Mouse (Mus musculus) myocyte (in vitro differentiated cells): ENCODE measurements at regions not wholly inside any gene's neighbourhood (a gene's known extent, or its start where the extent isn't known, plus 50 kb on each side); places are given as distances from the start of the nearest gene placed in this dataset.

Experiments
- H3K27me3 ChIP-seq: one replicate; pipeline ENCODE4 v1.6.1; 2011; ENCODE audit not compliant: control insufficient read depth, insufficient read depth, insufficient read length
- H3K36me3 ChIP-seq: one replicate; pipeline ENCODE4 v1.6.1; 2011; ENCODE audit not compliant: control insufficient read depth, insufficient read depth
- H3K4me2 ChIP-seq: one replicate; pipeline ENCODE4 v1.6.1; 2011; ENCODE audit warnings: low read depth, control low read depth
- H3K4me3 ChIP-seq: one replicate; pipeline ENCODE4 v1.5.1; 2011; ENCODE audit warnings: mild to moderate bottlenecking, control low read depth, moderate library complexity
- H3K79me2 ChIP-seq: one replicate; pipeline ENCODE4 v1.6.1; 2011; ENCODE audit not compliant: control insufficient read depth, insufficient read depth
- H3ac ChIP-seq: one replicate; pipeline ENCODE4 v1.6.1; 2011; ENCODE audit not compliant: control insufficient read depth, insufficient read length
- CEBPB ChIP-seq: IDR thresholded peaks from 2 replicates; pipeline ENCODE4 v1.6.1; 2011; ENCODE audit warnings: mild to moderate bottlenecking, moderate library complexity; ENCODE audit not compliant: poor library complexity, insufficient read depth, severe bottlenecking
- E2F4 ChIP-seq: IDR thresholded peaks from one replicate; pipeline ENCODE4 v1.6.1; 2011; ENCODE audit warnings: mild to moderate bottlenecking, control low read depth, moderate library complexity; ENCODE audit not compliant: insufficient read depth
- MAX ChIP-seq: IDR thresholded peaks from one replicate; pipeline ENCODE4 v1.6.1; 2011; ENCODE audit warnings: low read depth, mild to moderate bottlenecking, control low read depth
- MYOD1 ChIP-seq, 3 experiments: IDR thresholded peaks; one replicate each; pipeline ENCODE4 v1.6.1; 2011; ENCODE audit warnings: control low read depth in 2 of 3, low read depth in 2 of 3, mild to moderate bottlenecking in 2 of 3, moderate library complexity in 1 of 3; ENCODE audit not compliant: insufficient read length in 2 of 3, control insufficient read depth in 1 of 3
- MYOG ChIP-seq, 3 experiments: IDR thresholded peaks; one replicate each; pipeline ENCODE4 v1.6.1; 2011; ENCODE audit warnings: control low read depth in 2 of 3, low read depth in 2 of 3, mild to moderate bottlenecking in 2 of 3; ENCODE audit not compliant: insufficient read length in 2 of 3, control insufficient read depth in 1 of 3, insufficient read depth in 1 of 3
- POLR2A ChIP-seq: IDR thresholded peaks from one replicate; pipeline ENCODE4 v1.6.1; 2011; ENCODE audit warnings: low read depth, mild to moderate bottlenecking, control low read depth, moderate library complexity; ENCODE audit not compliant: insufficient read length
- POLR2AphosphoS2 ChIP-seq: IDR thresholded peaks from one replicate; pipeline ENCODE4 v1.6.1; 2011; ENCODE audit warnings: low read depth, control low read depth; ENCODE audit not compliant: insufficient read length
- REST ChIP-seq: IDR thresholded peaks from one replicate; pipeline ENCODE4 v1.6.1; 2011; ENCODE audit warnings: mild to moderate bottlenecking, control low read depth, moderate library complexity; ENCODE audit not compliant: insufficient read depth, insufficient read length
- SRF ChIP-seq: IDR thresholded peaks from one replicate; pipeline ENCODE4 v1.6.1; 2011; ENCODE audit warnings: low read depth; ENCODE audit not compliant: control insufficient read depth, insufficient read length
- TCF12 ChIP-seq: IDR thresholded peaks from one replicate; pipeline ENCODE4 v1.6.1; 2011; ENCODE audit warnings: mild to moderate bottlenecking, control low read depth; ENCODE audit not compliant: poor library complexity, insufficient read depth, severe bottlenecking
- TCF3 ChIP-seq: IDR thresholded peaks from one replicate; pipeline ENCODE4 v1.6.1; 2011; ENCODE audit warnings: low read depth, control low read depth; ENCODE audit not compliant: insufficient read length
- USF1 ChIP-seq: IDR thresholded peaks from one replicate; pipeline ENCODE4 v1.6.1; 2011; ENCODE audit warnings: low read depth, mild to moderate bottlenecking, control low read depth, moderate library complexity

DNA sequence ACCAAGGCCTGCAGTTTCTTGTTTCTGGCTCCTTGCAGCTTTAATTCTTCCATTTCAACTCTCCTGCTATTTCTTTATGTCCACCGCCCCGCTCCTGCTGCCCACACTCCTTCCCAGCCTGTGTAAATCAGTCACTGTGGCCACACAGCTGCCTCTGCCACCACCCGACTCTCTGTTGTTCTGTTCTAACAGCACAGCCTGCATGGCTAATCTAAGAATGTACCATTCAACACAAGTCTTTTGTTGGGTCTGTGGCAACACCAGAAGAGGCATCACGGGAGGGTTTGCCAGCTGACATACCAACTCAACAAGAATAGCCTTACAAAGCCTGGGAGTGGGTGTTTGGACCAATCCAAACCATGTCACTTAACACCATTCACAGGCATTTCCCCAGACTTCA is 264.9 kb upstream of the Pum3 start:
- H3K4me2 ChIP-seq = no peak overlapping the region
- TF ChIP-seq MYOD1 (IDR thresholded peaks at IDR 0.05; ENCODE audit: control insufficient read depth in 1 of 3, insufficient read length in 2 of 3, low read depth in 2 of 3) = peak in 2 of 3 experiments; percentile 75 to 89
- peak; percentile 24 to 81 (median 43) for TF ChIP-seq MYOG (IDR thresholded peaks at IDR 0.05; ENCODE audit: control insufficient read depth in 1 of 3, insufficient read depth in 1 of 3, insufficient read length in 2 of 3, low read depth in 2 of 3)
- TF ChIP-seq REST = no peak
- TF ChIP-seq TCF12 = peak; percentile 59
- no peak for TF ChIP-seq TCF3
- no peaks in the 10 kb centered on the region for H3K27me3 ChIP-seq
- no peaks in the 10 kb centered on the region for H3K79me2 ChIP-seq
- no peaks in the 10 kb centered on the region for H3K36me3 ChIP-seq
- no peak overlapping the region for H3ac ChIP-seq
- no peak overlapping the region for H3K4me3 ChIP-seq

GRCm38 (mm10) chr19:27693706-27694105 is 264.1 kb upstream of the Pum3 start:
- Histone ChIP-seq H3K36me3 (no peaks in the 10 kb centered on the region), H3K27me3 (no peaks in the 10 kb centered on the region), H3K4me2 (peak overlapping the region; percentile 18), H3K4me3 (no peak overlapping the region), H3ac (no peak overlapping the region), H3K79me2 (no peaks in the 10 kb centered on the region)
- no peak for TF ChIP-seq REST
- TF ChIP-seq E2F4 = no peak
- TF ChIP-seq TCF12 = no peak
- no peak for TF ChIP-seq TCF3
- TF ChIP-seq MAX = no peak
- TF ChIP-seq POLR2AphosphoS2 = no peak
- TF ChIP-seq CEBPB = no peak

- H3K36me3 ChIP-seq = no peaks in the 10 kb centered on the region
- H3K27me3 ChIP-seq = no peaks in the 10 kb centered on the region
- H3ac ChIP-seq = no peak overlapping the region
- TF ChIP-seq MYOD1 (IDR thresholded peaks at IDR 0.05; ENCODE audit: control insufficient read depth in 1 of 3, insufficient read length in 2 of 3, low read depth in 2 of 3) = peak in 2 of 3 experiments; percentile 80 to 92
- no peak for TF ChIP-seq CEBPB
- TF ChIP-seq TCF12 = peak; percentile 59
- TF ChIP-seq MYOG (IDR thresholded peaks at IDR 0.05; ENCODE audit: control insufficient read depth in 1 of 3, insufficient read depth in 1 of 3, insufficient read length in 2 of 3, low read depth in 2 of 3) = peak in 2 of 3 experiments; percentile 8 to 52
- TF ChIP-seq POLR2AphosphoS2 = no peak
- H3K4me2 ChIP-seq = no peak overlapping the region
- H3K4me3 ChIP-seq = no peak overlapping the region
- no peaks in the 10 kb centered on the region for H3K79me2 ChIP-seq
These were observed 263.3 kb upstream of the Pum3 start for GRCm38 (mm10) chr19:27692944-27693343.

DNA sequence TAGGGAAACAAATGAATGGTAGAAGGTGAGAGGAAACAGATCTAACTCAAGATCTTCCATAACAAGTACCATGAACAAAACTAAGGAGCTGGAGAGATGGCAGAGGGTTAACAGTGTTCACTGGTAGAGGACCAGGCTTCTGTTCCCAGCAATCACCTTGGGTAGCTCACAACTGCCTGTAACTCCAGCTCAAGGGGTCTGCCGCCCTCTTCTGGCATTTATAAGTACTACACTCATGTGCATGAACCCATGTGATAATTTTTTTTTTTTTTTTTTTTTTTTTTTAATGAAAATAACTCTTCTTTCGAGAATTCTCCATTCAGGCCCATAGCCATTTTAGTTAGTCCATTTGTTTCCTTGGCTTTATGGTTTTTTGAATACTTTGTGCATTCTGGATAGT is 253.8 kb upstream of the Pum3 start:
- Histone ChIP-seq H3K79me2 (no peaks in the 10 kb centered on the region), H3K36me3 (no peaks in the 10 kb centered on the region), H3K27me3 (no peaks in the 10 kb centered on the region), H3K4me2 (no peak overlapping the region), H3ac (no peak overlapping the region), H3K4me3 (no peak overlapping the region)
- no peak for TF ChIP-seq USF1
- TF ChIP-seq E2F4 = no peak
- TF ChIP-seq CEBPB = no peak
- no peak for TF ChIP-seq MYOG (IDR thresholded peaks at IDR 0.05; ENCODE audit: control insufficient read depth in 1 of 3, insufficient read depth in 1 of 3, insufficient read length in 2 of 3, low read depth in 2 of 3)
- no peak for TF ChIP-seq TCF3
- TF ChIP-seq POLR2A = no peak
- no peak for TF ChIP-seq SRF
- no peak for TF ChIP-seq REST
- no peak for TF ChIP-seq POLR2AphosphoS2
- TF ChIP-seq MAX = no peak
- no peak for TF ChIP-seq MYOD1 (IDR thresholded peaks at IDR 0.05; ENCODE audit: control insufficient read depth in 1 of 3, insufficient read length in 2 of 3, low read depth in 2 of 3)

DNA sequence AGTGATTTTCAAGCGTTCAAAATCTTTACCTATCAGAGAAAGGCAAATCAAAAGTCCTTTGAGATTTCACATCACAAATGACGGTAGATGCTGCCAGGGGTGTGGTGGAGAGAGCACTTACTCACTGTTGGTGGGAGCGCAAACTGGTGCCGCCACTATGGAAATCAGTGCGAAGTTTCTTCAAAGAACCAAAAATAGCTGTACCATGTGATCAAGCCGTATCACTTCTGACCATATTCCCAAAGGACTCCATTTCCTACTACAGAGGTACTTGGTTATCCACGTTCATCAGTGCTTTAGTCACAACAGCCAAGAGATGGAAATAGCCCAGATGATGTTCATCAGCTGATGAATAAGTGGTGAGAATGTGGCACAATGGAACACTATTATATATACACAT is 249.8 kb upstream of the Pum3 start:
- no peaks in the 10 kb centered on the region for H3K27me3 ChIP-seq

More for the DNA sequence above, 249.8 kb upstream of the Pum3 start:
- Histone ChIP-seq H3K4me3 (no peak overlapping the region), H3K4me2 (no peak overlapping the region), H3ac (no peak overlapping the region), H3K79me2 (no peaks in the 10 kb centered on the region), H3K36me3 (no peaks in the 10 kb centered on the region)
- no peak for TF ChIP-seq MYOD1 (IDR thresholded peaks at IDR 0.05; ENCODE audit: control insufficient read depth in 1 of 3, insufficient read length in 2 of 3, low read depth in 2 of 3)
- no peak for TF ChIP-seq REST
- no peak for TF ChIP-seq MYOG (IDR thresholded peaks at IDR 0.05; ENCODE audit: control insufficient read depth in 1 of 3, insufficient read depth in 1 of 3, insufficient read length in 2 of 3, low read depth in 2 of 3)
- no peak for TF ChIP-seq CEBPB
